Mouse (Mus musculus): ENCODE data around the gene Arl8a. TPM values are rescaled to one million over a fixed set of nuclear protein-coding genes. Genes with fewer than 3 reads are reported as not detected.

Arl8a gene
- total and polyA plus RNA-seq, 3 experiments = 20.1 to 32.5 (median 21.0) TPM

GRCm38 (mm10) chr1:135168453-135169200, 22.0 kb downstream of the Arl8a start:
- H3K79me2 ChIP-seq (replicated peaks; ENCODE audit: control insufficient read depth, insufficient read depth, low read length) = no peaks in the 10 kb centered on the region
- peaks cover 3% of the 10 kb centered on the region; the same call in 1 of the 2 replicates for H3K4me1 ChIP-seq (ENCODE audit: control insufficient read depth, insufficient read depth, low read length)
- WGBS = 92% methylated on average over 10 of the region's 10 CpGs
- H3K36me3 ChIP-seq (ENCODE audit: control insufficient read depth, insufficient read depth, low read length) = no peaks in the 10 kb centered on the region
- H3K27me3 ChIP-seq (ENCODE audit: control insufficient read depth, insufficient read depth, low read length) = peaks cover 1% of the 10 kb centered on the region; the same call in 1 of the 2 replicates
- no peak overlapping the region for H3K9ac ChIP-seq (ENCODE audit: low read depth, low read length)
- H3K4me3 ChIP-seq = no peak overlapping the region
- no peak for DNase-seq
- intact Hi-C loops (cut with DNase I) = no loop called here
- no peak overlapping the region for H3K27ac ChIP-seq
- no peak for TF ChIP-seq CTCF (IDR thresholded peaks at IDR 0.05)
- no peak for TF ChIP-seq POLR2A (IDR thresholded peaks at IDR 0.05; ENCODE audit: insufficient read depth, low read depth, low read length)
- TF ChIP-seq EP300 (IDR thresholded peaks at IDR 0.05; ENCODE audit: insufficient read depth, low read depth, low read length) = no peak

- no peaks in the 10 kb centered on the region for H3K36me3 ChIP-seq (ENCODE audit: control insufficient read depth, insufficient read depth, low read length)
- H3K9ac ChIP-seq (ENCODE audit: low read depth, low read length) = no peak overlapping the region; the same call in 1 of the 2 replicates
- DNase-seq = no peak
- no peaks in the 10 kb centered on the region for H3K27me3 ChIP-seq (ENCODE audit: control insufficient read depth, insufficient read depth, low read length)
- H3K79me2 ChIP-seq (replicated peaks; ENCODE audit: control insufficient read depth, insufficient read depth, low read length) = no peaks in the 10 kb centered on the region
- no peak for TF ChIP-seq POLR2A (IDR thresholded peaks at IDR 0.05; ENCODE audit: insufficient read depth, low read depth, low read length)
- no peak for TF ChIP-seq CTCF (IDR thresholded peaks at IDR 0.05)
- no peak for TF ChIP-seq EP300 (IDR thresholded peaks at IDR 0.05; ENCODE audit: insufficient read depth, low read depth, low read length)
- intact Hi-C loops (cut with DNase I) = no loop called here
- peaks cover 3% of the 10 kb centered on the region; the same call in 1 of the 2 replicates for H3K4me1 ChIP-seq (ENCODE audit: control insufficient read depth, insufficient read depth, low read length)
- 18% methylated on average over 12 of the region's 12 CpGs for WGBS
- H3K27ac ChIP-seq = peak overlapping the region; percentile 40
- H3K4me3 ChIP-seq = no peak overlapping the region
Observed at GRCm38 (mm10) chr1:135169556-135170224, 23.1 kb downstream of the Arl8a start.

GRCm38 (mm10) chr1:135170299-135170698, 23.7 kb downstream of the Arl8a start:
- intact Hi-C loops (cut with DNase I) = no loop called here
- Histone ChIP-seq H3K79me2 (replicated peaks; ENCODE audit: control insufficient read depth, insufficient read depth, low read length) (no peaks in the 10 kb centered on the region), H3K9ac (ENCODE audit: low read depth, low read length) (no peak overlapping the region; the same call in 1 of the 2 replicates), H3K27me3 (ENCODE audit: control insufficient read depth, insufficient read depth, low read length) (no peaks in the 10 kb centered on the region), H3K27ac (peak overlapping the region; percentile 40), H3K4me1 (ENCODE audit: control insufficient read depth, insufficient read depth, low read length) (peaks cover 3% of the 10 kb centered on the region; the same call in 1 of the 2 replicates), H3K4me3 (no peak overlapping the region), H3K36me3 (ENCODE audit: control insufficient read depth, insufficient read depth, low read length) (no peaks in the 10 kb centered on the region)
- TF ChIP-seq CTCF (IDR thresholded peaks at IDR 0.05) = no peak
- TF ChIP-seq POLR2A (IDR thresholded peaks at IDR 0.05; ENCODE audit: insufficient read depth, low read depth, low read length) = no peak
- no peak for TF ChIP-seq EP300 (IDR thresholded peaks at IDR 0.05; ENCODE audit: insufficient read depth, low read depth, low read length)
- WGBS = 44% methylated on average over 10 of the region's 10 CpGs
- DNase-seq = no peak

- peaks cover 3% of the 10 kb centered on the region; the same call in 1 of the 2 replicates for H3K4me1 ChIP-seq (ENCODE audit: control insufficient read depth, insufficient read depth, low read length)
- DNase-seq = no peak
- H3K27me3 ChIP-seq (ENCODE audit: control insufficient read depth, insufficient read depth, low read length) = no peaks in the 10 kb centered on the region
- TF ChIP-seq POLR2A (IDR thresholded peaks at IDR 0.05; ENCODE audit: insufficient read depth, low read depth, low read length) = no peak
- no peak for TF ChIP-seq EP300 (IDR thresholded peaks at IDR 0.05; ENCODE audit: insufficient read depth, low read depth, low read length)
- TF ChIP-seq CTCF (IDR thresholded peaks at IDR 0.05) = peak; percentile 45
- H3K79me2 ChIP-seq (replicated peaks; ENCODE audit: control insufficient read depth, insufficient read depth, low read length) = no peaks in the 10 kb centered on the region
- H3K9ac ChIP-seq (ENCODE audit: low read depth, low read length) = no peak overlapping the region
- H3K36me3 ChIP-seq (ENCODE audit: control insufficient read depth, insufficient read depth, low read length) = no peaks in the 10 kb centered on the region
- 84% methylated on average over 7 of the region's 7 CpGs for WGBS
- H3K27ac ChIP-seq = no peak overlapping the region
- intact Hi-C loops (cut with DNase I) = no loop called here
- H3K4me3 ChIP-seq = no peak overlapping the region
Observed at GRCm38 (mm10) chr1:135171202-135171601, 24.6 kb downstream of the Arl8a start.

- Histone ChIP-seq H3K9ac (ENCODE audit: low read depth, low read length) (no peak overlapping the region), H3K79me2 (replicated peaks; ENCODE audit: control insufficient read depth, insufficient read depth, low read length) (no peaks in the 10 kb centered on the region), H3K27me3 (ENCODE audit: control insufficient read depth, insufficient read depth, low read length) (no peaks in the 10 kb centered on the region), H3K4me1 (ENCODE audit: control insufficient read depth, insufficient read depth, low read length) (peaks cover 3% of the 10 kb centered on the region; the same call in 1 of the 2 replicates), H3K27ac (no peak overlapping the region), H3K36me3 (ENCODE audit: control insufficient read depth, insufficient read depth, low read length) (no peaks in the 10 kb centered on the region), H3K4me3 (no peak overlapping the region)
- intact Hi-C loops (cut with DNase I) = loop anchor here (1.0 kb wide), 2 partner anchors 87 to 196 kb away; no protein-coding TSS in a partner anchor
- 63% methylated on average over 6 of the region's 6 CpGs for WGBS
- TF ChIP-seq EP300 (IDR thresholded peaks at IDR 0.05; ENCODE audit: insufficient read depth, low read depth, low read length) = peak; percentile 51; the same call in 1 of the 2 replicates
- TF ChIP-seq POLR2A (IDR thresholded peaks at IDR 0.05; ENCODE audit: insufficient read depth, low read depth, low read length) = no peak
- TF ChIP-seq CTCF (IDR thresholded peaks at IDR 0.05) = peak; percentile 71
- DNase-seq = peak; percentile 38 to 51
Observed at GRCm38 (mm10) chr1:135171984-135172383, 25.4 kb downstream of the Arl8a start.
